Mouse (Mus musculus) left cerebral cortex, adult 9 months (tissue): ENCODE results near the gene Nt5c.
"Not testable (repeated sequence)": the region's sequence is repeated elsewhere in the genome, so short reads cannot be mapped to it uniquely, and the experiment has no call there.

ENCODE experiments used
- DNase-seq, 2 experiments: peaks; one replicate each; pipeline ENCODE4 v3.0.0; 2022; ENCODE audit warnings: low spot score in 2 of 2

Gene Nt5c

GRCm38 (mm10) chr11:115467217-115467618 is 24.4 kb downstream of the Nt5c start:
- no peak for DNase-seq

- no peak for DNase-seq
Measured at GRCm38 (mm10) chr11:115464851-115465250, 26.8 kb downstream of the Nt5c start.

GRCm38 (mm10) chr11:115463397-115463796 is 28.3 kb downstream of the Nt5c start:
- no peak for DNase-seq

GRCm38 (mm10) chr11:115462243-115462891 is 29.3 kb downstream of the Nt5c start, which contains the start of gene Slc16a5:
Gene Slc16a5, plus strand, starts transcription at chr11:115462474.
- DNase-seq = no peak

GRCm38 (mm10) chr11:115461846-115462242 is 29.8 kb downstream of the Nt5c start:
- no peak for DNase-seq

- DNase-seq = no peak
Measured at GRCm38 (mm10) chr11:115460976-115461375, 30.7 kb downstream of the Nt5c start.

- DNase-seq = no peak
Measured at GRCm38 (mm10) chr11:115457405-115457804, 34.3 kb downstream of the Nt5c start.

GRCm38 (mm10) chr11:115456182-115456581 is 35.5 kb downstream of the Nt5c start:
- DNase-seq = no peak

- DNase-seq = no peak
Measured at GRCm38 (mm10) chr11:115455619-115456018, 36.0 kb downstream of the Nt5c start.

GRCm38 (mm10) chr11:115454822-115455221 is 36.8 kb downstream of the Nt5c start:
- not testable (repeated sequence) for DNase-seq

GRCm38 (mm10) chr11:115453306-115453705 is 38.4 kb downstream of the Nt5c start:
- no peak for DNase-seq

- no peak for DNase-seq
Measured at GRCm38 (mm10) chr11:115452281-115452860, 39.3 kb downstream of the Nt5c start.

- no peak for DNase-seq
Measured at GRCm38 (mm10) chr11:115451781-115452241, 39.9 kb downstream of the Nt5c start.

- DNase-seq = no peak
Measured at GRCm38 (mm10) chr11:115450176-115450575, 41.5 kb downstream of the Nt5c start.

- DNase-seq = no peak
Measured at GRCm38 (mm10) chr11:115448998-115449397, 42.7 kb downstream of the Nt5c start.

- no peak for DNase-seq
Measured at GRCm38 (mm10) chr11:115448075-115448474, 43.6 kb downstream of the Nt5c start.

- DNase-seq = no peak
Measured at GRCm38 (mm10) chr11:115447321-115447885, 44.3 kb downstream of the Nt5c start.

- no peak for DNase-seq
Measured at GRCm38 (mm10) chr11:115446906-115447305, 44.8 kb downstream of the Nt5c start.

- no peak for DNase-seq
Measured at GRCm38 (mm10) chr11:115441417-115441816, 50.2 kb downstream of the Nt5c start.
